Mouse (Mus musculus) T-cell, adult 2 months (primary cell): ENCODE measurements around the gene Usp13.

Experiments
- DNase-seq: peaks from one replicate; pipeline ENCODE4 v3.0.0; 2022; ENCODE audit warnings: low spot score

The Usp13 gene

DNA sequence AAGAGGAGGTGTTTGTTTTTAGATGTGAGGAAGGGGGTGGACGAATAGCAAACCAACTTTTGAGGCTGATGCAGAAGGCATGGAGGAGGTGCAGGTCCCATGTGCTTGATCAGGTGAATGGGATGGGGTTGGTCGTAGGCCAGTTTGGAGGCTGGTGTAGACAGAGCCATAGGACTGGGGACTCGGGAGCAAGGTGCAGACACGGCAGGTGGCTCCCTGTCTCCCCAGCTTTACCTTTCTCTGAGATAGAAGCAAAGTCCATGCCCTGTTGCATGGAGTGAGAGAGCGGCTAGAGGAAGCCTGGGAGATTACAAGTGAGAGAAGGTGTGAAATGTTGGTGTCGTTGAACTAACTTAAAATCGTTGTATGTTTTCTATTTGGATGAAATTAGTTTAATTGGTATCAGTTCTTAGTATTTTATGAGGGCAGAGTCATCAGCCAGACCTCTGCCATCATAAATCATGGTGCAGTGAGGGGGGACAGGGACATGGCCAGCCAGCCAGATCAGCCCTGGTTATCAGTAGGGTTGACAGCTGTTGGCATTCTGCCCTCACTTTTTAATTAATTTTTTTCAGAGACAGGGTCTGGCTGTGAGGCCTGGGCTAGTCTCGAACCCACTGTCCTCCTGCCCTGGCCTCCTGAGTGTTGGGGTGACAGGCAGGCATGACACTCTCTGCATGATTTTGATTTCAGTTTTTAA, 122.6 kb downstream of the Usp13 start:
- no peak for DNase-seq

DNA sequence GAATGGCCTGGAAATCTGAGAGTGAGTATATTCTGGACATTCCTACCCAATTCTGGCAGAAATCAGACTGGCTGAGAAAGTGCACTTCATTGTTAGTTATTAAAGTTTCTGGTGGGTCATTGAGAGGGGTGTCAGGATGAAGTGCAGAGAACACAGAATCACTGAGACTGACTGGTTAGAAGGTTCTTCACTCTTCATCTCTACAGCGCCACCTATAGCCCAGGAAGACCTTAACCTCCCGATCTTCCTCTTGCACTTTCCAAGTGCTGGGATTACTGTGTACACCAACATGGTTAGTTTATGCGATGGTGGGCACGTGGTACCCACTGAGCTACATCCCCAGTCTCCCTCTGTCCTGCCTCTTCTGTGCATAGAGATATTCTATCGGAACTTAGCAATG, 130.1 kb downstream of the Usp13 start:
- no peak for DNase-seq

DNA sequence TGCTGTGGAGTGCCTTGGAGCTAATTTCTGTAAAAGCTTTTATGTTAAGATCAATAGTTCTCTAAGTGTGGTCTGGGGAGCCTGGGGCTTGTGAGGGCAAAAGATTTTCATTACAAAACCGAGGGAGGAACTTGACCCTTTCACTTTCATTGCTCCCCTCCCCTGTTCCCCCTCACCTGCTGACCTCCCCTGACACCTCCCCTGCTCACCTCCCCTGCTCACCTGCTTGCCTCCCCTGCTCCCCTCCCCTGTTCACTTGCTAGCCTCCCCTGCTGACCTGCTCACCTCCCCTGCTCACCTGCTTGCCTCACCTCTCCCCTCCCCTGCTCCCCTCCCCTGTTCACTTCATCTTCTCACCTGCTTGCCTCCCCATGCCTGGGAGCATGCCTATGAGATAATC, 134.0 kb downstream of the Usp13 start:
- no peak for DNase-seq

DNA sequence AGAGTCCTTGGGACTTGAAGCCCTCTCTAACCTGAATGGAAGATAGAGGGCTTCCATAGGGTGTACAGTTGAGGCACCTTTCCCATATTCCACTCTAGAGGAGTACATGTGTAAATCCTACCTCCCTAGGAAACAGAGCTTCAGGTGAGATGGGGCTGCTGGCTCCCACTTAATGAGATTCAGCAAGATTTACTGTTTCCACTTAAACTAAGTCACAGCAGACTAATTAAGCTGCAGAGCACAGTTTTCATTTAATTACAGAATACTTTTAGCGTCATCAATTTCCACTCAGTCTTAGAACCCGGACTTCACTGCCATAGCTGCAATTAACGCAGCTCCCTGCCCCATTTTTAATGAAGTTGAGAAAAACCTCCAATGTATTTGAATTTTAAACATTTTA, 144.1 kb downstream of the Usp13 start:
- DNase-seq, result no peak

DNA sequence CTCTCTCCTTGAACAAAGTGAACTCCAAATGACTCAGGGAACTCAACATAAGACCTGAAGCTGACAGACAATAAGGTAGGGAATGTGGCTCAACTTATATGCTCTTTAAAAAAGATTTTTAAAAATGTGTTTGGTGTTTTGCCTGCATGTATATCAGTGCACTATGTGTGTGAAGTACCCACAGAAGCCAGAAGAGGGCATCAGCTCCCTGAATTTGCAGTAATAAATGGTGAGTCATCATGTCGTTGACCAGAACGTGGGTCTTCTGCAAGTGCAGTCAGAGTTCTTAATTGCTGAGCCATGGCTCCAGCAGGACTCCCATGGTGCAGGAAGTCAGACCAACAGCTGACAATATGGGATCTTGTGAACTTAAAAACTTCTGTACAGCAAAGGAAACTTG, 148.2 kb downstream of the Usp13 start:
- no peak for DNase-seq

DNA sequence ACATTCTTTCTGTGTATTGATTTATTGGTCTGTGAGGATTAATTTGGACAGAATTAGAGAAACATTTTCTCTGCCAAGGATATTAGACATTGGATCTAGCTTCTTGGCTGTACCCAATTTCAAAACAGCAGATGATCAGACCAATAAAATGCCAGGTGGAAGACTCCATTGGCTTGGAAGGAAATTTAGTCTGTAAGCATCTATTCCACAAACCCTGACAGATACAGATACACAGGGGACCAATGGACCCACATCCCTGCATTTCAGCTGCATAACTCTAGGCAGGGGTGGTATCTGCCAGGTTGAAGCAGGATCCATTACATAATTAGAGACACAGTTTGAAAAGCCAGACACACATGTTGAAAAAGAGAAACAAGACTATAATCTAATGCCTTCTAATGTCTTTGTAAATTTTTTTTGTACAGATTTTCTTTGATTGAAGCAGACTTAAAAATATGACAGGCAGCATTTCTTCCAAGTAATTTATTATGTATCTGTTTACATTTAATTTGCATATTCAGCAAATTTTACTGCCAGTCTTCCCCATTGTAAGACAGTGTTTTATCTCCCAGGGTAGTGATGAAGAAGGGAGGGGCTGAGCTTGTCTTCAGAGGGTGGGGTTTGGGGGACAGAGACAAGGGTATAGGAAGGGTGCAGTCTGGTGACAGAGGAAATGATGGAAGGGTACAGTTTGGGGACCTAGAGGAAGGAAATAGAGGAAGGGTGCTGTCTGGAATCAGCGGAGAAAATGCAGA, 151.5 kb downstream of the Usp13 start:
- no peak for DNase-seq

DNA sequence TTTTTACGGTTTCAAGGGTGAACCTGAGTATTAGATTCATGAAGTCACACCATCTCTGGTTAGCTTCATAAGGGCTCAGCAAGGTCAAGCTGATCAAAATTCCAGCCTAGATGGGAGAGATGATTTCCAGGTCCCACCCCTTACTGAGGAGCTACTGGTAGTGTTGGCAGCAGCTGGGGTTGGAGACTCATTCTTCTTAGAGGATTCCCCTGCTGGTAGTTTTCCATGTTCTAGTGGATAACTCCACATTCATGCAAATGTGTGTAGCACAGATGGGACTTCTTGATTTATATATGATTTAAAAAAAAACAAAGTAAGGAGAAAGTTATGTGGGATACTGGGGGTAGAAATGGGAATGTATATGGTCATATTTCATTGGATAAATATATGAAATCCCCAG, 152.9 kb downstream of the Usp13 start:
- no peak for DNase-seq

DNA sequence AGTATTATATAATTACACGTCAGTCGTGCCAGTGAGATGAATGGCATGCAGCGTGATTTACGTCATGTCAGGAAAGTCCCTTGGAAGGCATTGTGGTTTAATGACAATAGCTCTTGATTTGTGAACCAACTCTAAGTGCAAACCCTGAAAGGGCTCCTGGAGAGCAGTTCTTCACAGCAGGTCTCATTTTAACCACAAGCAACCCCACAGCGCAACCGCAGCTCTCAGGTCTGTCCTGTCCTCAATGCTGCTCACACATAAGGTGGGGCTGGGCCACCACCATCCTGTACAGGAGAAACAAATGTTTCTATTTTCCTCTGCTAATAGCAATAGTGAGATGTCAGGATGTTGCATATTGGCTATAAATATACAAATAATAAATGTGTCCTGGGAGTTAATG, 161.9 kb downstream of the Usp13 start:
- no peak for DNase-seq

DNA sequence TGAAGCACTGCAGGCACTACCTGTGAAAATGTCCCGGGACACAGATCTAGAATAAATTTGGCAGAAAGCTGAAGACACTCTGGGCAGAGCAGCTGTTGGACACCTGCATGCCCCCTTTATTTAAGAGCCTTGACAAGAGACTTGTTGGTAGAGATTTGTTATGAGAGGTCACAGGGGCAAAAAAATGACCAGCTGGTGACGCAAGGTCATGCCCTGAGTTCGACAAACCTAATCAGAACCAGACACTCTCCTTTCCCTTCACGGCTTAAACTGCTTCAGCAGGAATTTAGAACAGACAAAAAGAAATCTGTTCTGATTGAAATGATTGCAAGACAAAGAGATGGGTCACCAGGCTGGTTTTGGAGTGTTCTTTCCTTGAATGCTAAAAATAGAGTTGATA, 162.6 kb downstream of the Usp13 start:
- no peak for DNase-seq

DNA sequence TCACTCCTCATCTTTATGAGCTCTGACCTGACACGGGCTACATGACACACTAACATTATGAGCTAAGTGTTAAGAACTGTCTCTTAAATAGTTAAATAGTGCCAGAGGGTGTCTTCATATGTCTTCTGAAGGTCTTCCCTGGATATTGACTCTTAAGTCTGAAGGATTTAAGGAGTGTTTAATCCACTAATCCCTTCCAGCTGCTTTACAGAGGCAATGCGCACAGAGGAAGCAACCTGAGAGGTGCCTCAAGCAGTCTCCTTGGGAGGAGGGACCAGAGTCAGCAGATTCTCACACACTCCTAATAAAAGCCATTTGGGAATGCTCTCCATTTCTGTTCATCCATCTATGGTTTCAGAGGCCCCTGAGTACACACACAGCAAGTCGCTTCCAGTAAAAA, 167.8 kb downstream of the Usp13 start:
- no peak for DNase-seq
